Mouse (Mus musculus) hindbrain, embryonic 16.5 days (tissue): ENCODE data around the gene Sox21. TPM values are rescaled to one million over a fixed set of nuclear protein-coding genes. Genes with fewer than 3 reads are reported as not detected.

Experiments used
- ATAC-seq: fragments of 200-750 bp; cut with Nextera tagmentation; 2 replicates; pipeline ENCODE4 v1.8.0; 2017; ENCODE audit warnings: moderate TSS enrichment, moderate library complexity
- H3K27ac ChIP-seq: fragments of 300-500 bp; sonication (generic); 2 replicates; pipeline ENCODE4 v1.5.1; 2014; ENCODE audit warnings: low read depth, mild to moderate bottlenecking, control low read depth, low read length, moderate library complexity
- H3K27me3 ChIP-seq: fragments of 300-500 bp; sonication (generic); replicated peaks from 2 replicates; pipeline ENCODE4 v1.6.1; 2014; ENCODE audit warnings: low read length; ENCODE audit not compliant: control insufficient read depth, insufficient read depth
- H3K36me3 ChIP-seq: fragments of 300-500 bp; sonication (generic); 2 replicates; pipeline ENCODE4 v1.6.1; 2014; ENCODE audit warnings: mild to moderate bottlenecking, low read length, moderate library complexity, mixed read lengths; ENCODE audit not compliant: control insufficient read depth, insufficient read depth
- H3K4me1 ChIP-seq: fragments of 300-500 bp; sonication (generic); 2 replicates; pipeline ENCODE4 v1.6.1; 2014; ENCODE audit warnings: low read depth, low read length; ENCODE audit not compliant: control insufficient read depth, insufficient read depth
- H3K4me2 ChIP-seq: fragments of 300-500 bp; sonication (generic); 2 replicates; pipeline ENCODE4 v1.6.1; 2014; ENCODE audit warnings: mild to moderate bottlenecking, low read length, control low read depth, moderate library complexity
- H3K4me3 ChIP-seq: fragments of 300-500 bp; sonication (generic); 2 replicates; pipeline ENCODE4 v1.5.1; 2014; ENCODE audit warnings: mild to moderate bottlenecking, low read length, control low read depth, moderate library complexity
- H3K9ac ChIP-seq: fragments of 300-500 bp; sonication (generic); 2 replicates; pipeline ENCODE4 v1.6.1; 2014; ENCODE audit warnings: low read depth, mild to moderate bottlenecking, control low read depth, low read length, moderate library complexity
- H3K9me3 ChIP-seq: fragments of 300-500 bp; sonication (generic); 2 replicates; pipeline ENCODE4 v1.6.1; 2014; ENCODE audit warnings: mild to moderate bottlenecking, low read length, moderate library complexity; ENCODE audit not compliant: control insufficient read depth
- WGBS: fragments of 180-500 bp; shearing (Covaris S2); extraction: QIAGEN DNeasy Blood & Tissue Kit; methylation state at CpG from one replicate; pipeline ENCODE4 v1.1.7; 2014; 5-methylcytosine and 5-hydroxymethylcytosine counted together
- polyA plus RNA-seq: library from polyadenylated mRNA; unstranded; fragments of >200 nt; fragmentation: Nextera tagmentation; extraction: Ambion mirVana; gene quantifications from 2 replicates; pipeline ENCODE4 v1.2.1, GENCODE M21; 2015

Gene Sox21
- polyA plus RNA-seq, 1 experiment from 2014 or later, result 2.2 TPM

DNA sequence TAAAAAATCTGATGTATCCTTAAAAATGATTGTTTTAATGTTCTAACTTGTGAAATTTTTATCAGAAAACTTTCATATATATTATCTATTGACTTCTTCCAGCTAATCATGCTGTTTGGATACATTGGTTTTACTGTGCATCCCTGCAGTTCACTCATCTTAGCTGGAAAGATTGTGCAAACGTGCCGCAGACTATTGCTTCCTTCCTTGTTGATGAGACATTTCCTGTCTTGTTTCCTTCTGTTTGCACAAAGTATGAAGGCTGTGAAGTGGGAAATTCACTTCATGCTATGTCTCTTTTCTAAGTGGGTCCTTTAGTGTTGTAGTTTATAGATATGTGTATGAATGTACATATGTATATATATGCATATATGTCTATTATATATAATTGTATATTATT is 4.6 kb upstream of the Sox21 start:
- H3K36me3 ChIP-seq, result no peaks in the 10 kb centered on the region; the same call in 1 of the 2 replicates
- H3K4me1 ChIP-seq, result peaks cover 8% of the 10 kb centered on the region
- peaks cover 18% of the 10 kb centered on the region for H3K9me3 ChIP-seq
- H3K27ac ChIP-seq, result no peak overlapping the region
- no peak overlapping the region for H3K4me3 ChIP-seq
- H3K27me3 ChIP-seq, result peaks cover 9% of the 10 kb centered on the region
- H3K4me2 ChIP-seq, result no peak overlapping the region
- ATAC-seq, result no peak
- no peak overlapping the region for H3K9ac ChIP-seq
- WGBS, result 85% methylated on average over 2 of the region's 2 CpGs

GRCm38 (mm10) chr14:118239351-118239750 is 2.5 kb upstream of the Sox21 start:
- no peak for ATAC-seq
- Histone ChIP-seq H3K4me2 (no peak overlapping the region), H3K36me3 (no peaks in the 10 kb centered on the region; the same call in 1 of the 2 replicates), H3K4me3 (no peak overlapping the region), H3K9ac (no peak overlapping the region), H3K9me3 (peaks cover 16% of the 10 kb centered on the region), H3K27ac (no peak overlapping the region), H3K4me1 (peaks cover 22% of the 10 kb centered on the region), H3K27me3 (peaks cover 11% of the 10 kb centered on the region)
- WGBS, result 17% methylated on average over 7 of the region's 8 CpGs

DNA sequence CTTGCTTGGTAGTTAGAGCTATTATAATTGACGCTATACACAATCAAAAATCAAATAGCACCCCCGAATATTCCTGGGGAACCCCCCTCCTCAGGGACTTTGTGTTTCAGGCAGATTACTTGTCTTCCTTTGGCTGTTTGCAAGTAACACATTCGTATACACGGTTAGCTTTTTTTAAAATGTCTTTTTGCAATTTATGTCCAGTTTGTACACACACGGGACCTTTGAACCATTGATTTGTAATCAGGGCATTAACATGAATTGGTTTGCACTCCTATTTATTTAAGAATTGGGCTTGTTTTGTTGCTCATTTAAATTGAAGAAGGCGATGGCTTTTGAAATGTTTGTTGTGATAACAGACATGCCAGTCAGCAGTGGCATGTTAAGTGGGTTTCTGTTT is 956 bp upstream of the Sox21 start:
- no peak overlapping the region for H3K27ac ChIP-seq
- peak overlapping the region; percentile 31 for H3K4me2 ChIP-seq
- ATAC-seq, result no peak
- H3K27me3 ChIP-seq, result peaks cover 13% of the 10 kb centered on the region
- peak overlapping the region; percentile 51 for H3K4me3 ChIP-seq
- WGBS, result 8% methylated on average over 6 of the region's 6 CpGs
- peaks cover 22% of the 10 kb centered on the region for H3K4me1 ChIP-seq
- 0 out of 2 replicates have a peak, but pooled peaks cover 2% of the 10 kb centered on the region for H3K9me3 ChIP-seq
- H3K36me3 ChIP-seq, result no peaks in the 10 kb centered on the region
- no peak overlapping the region for H3K9ac ChIP-seq

GRCm38 (mm10) chr14:118235973-118236885 is 601 bp downstream of the Sox21 start:
- H3K27me3 ChIP-seq, result peaks cover 19% of the 10 kb centered on the region
- peak overlapping the region; percentile 87 for H3K4me2 ChIP-seq
- H3K36me3 ChIP-seq, result no peaks in the 10 kb centered on the region
- peak overlapping the region; percentile 75 for H3K27ac ChIP-seq
- WGBS, result under 1% methylated on average over 64 of the region's 73 CpGs
- H3K4me3 ChIP-seq, result peak overlapping the region; percentile 51
- peak; percentile 63 for ATAC-seq
- H3K9me3 ChIP-seq, result no peaks in the 10 kb centered on the region
- peaks cover 22% of the 10 kb centered on the region for H3K4me1 ChIP-seq
- peak overlapping the region; percentile 59 for H3K9ac ChIP-seq

DNA sequence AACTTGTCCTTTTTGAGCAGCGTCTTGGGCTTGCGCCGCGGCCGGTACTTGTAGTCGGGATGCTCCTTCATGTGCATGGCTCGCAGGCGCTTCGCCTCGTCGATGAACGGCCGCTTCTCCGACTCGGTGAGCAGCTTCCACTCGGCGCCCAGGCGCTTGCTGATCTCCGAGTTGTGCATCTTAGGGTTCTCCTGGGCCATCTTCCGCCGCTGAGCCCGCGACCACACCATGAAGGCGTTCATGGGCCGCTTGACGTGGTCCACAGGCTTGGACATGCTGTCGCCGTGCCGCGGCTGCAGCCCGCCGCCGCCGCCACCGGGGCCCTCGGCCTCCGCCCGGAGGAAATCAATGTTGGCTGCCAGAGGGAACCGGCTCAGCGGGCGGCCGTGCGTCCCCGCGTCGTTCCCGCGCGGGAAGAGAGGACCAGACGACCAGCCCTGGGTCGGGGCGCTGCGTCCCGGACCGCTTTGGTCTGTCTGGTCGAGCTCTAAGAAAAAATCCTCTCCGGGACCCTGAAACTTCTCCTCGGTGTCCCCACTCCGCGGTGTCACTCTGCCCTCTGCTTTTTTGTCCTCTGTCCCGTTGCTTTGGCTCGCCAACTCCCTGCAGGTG is 1.4 kb downstream of the Sox21 start:
- Histone ChIP-seq H3K9ac (peak overlapping the region; percentile 59), H3K4me3 (peak overlapping the region; percentile 51), H3K4me2 (peak overlapping the region; percentile 87), H3K27ac (peak overlapping the region; percentile 75), H3K27me3 (peaks cover 22% of the 10 kb centered on the region), H3K9me3 (no peaks in the 10 kb centered on the region), H3K4me1 (peaks cover 24% of the 10 kb centered on the region), H3K36me3 (no peaks in the 10 kb centered on the region)
- ATAC-seq, result no peak
- WGBS, result under 1% methylated on average over 56 of the region's 62 CpGs

DNA sequence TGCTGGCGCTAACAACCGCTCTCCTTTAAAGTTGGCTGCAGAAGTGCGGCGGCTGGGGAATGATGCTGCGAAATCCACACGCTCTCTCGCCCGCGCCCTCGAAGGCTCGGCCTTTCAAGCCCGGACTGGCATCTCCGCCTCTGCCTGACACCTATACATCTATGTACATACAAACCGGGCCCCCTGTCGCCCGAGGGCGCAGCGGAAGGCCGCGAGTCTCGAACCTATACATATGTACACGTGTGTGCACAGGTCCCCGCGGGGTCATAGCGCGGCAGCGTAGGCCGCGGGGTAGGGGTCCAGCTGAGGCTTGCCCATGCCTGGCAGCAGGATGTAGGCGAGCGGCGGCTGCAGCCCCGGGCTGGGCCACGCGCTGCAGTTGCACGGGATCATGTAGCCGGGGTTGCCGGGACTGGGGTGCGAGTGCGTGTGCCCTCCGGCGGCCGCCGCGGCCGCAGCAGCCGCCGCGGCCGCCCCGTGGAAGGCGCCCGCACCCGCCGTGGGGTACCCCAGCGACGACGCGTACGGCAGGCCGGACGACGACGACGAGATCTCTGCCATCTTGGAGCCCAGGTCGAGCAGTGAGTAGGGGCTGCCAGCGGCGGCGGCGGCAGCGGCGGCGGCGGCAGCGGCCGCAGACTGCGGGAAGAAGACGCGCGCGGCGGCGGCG is 2.2 kb downstream of the Sox21 start:
- under 1% methylated on average over 78 of the region's 84 CpGs for WGBS
- H3K4me1 ChIP-seq, result peaks cover 24% of the 10 kb centered on the region
- H3K9me3 ChIP-seq, result no peaks in the 10 kb centered on the region
- no peaks in the 10 kb centered on the region for H3K36me3 ChIP-seq
- peak overlapping the region; percentile 75; the same call in 1 of the 2 replicates for H3K27ac ChIP-seq
- peak overlapping the region; percentile 87 for H3K4me2 ChIP-seq
- ATAC-seq, result no peak
- H3K9ac ChIP-seq, result peak overlapping the region; percentile 59
- peak overlapping the region; percentile 51 for H3K4me3 ChIP-seq
- peaks cover 24% of the 10 kb centered on the region for H3K27me3 ChIP-seq

DNA sequence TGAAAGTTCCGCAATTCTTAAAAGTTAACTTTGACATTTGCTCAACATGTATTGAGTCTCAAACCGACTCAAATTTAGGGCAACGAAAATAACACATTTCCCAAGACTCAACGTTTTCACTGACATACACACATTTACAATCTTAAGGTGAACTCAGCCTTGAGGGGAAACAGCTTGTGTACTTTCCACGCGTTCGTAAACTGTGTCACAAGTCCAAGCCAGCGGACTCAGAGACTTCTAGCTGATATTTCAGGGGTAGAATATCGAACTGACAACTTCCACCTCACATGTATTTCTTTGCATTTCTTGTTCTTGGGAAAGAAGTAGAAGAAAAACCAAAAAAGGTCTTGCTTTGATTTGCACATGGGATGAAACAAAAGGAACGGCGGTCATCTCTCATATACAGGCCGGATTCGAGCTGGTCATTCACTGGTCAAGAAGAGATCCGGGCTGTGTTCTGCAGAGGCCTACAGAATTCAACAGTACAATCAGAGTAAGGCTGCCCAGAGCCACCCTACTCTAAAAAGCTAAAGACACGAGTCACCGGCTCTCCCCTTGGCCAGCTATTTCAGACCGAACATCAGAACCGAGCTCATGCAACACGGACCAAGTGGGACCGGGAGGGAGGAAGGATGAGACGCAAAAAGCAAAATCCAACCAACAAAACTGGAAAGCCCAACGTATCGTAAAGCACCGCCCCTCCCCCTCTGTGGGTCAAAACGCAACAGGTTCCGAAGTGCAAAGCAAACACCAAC is 2.9 kb downstream of the Sox21 start:
- Histone ChIP-seq H3K4me2 (peak overlapping the region; percentile 87), H3K27ac (no peak overlapping the region; the same call in 1 of the 2 replicates), H3K9me3 (no peaks in the 10 kb centered on the region), H3K4me3 (peak overlapping the region; percentile 51), H3K9ac (peak overlapping the region; percentile 59), H3K27me3 (peaks cover 18% of the 10 kb centered on the region), H3K4me1 (peaks cover 24% of the 10 kb centered on the region), H3K36me3 (no peaks in the 10 kb centered on the region)
- 4% methylated on average over 26 of the region's 26 CpGs for WGBS
- ATAC-seq, result no peak

- peak overlapping the region; percentile 16 for H3K4me2 ChIP-seq
- peaks cover 22% of the 10 kb centered on the region for H3K27me3 ChIP-seq
- 2% methylated on average over 8 of the region's 8 CpGs for WGBS
- ATAC-seq, result no peak
- H3K4me3 ChIP-seq, result peak overlapping the region; percentile 5; the same call in 1 of the 2 replicates
- H3K9ac ChIP-seq, result no peak overlapping the region
- H3K36me3 ChIP-seq, result no peaks in the 10 kb centered on the region
- H3K4me1 ChIP-seq, result peaks cover 24% of the 10 kb centered on the region
- no peak overlapping the region for H3K27ac ChIP-seq
- no peaks in the 10 kb centered on the region for H3K9me3 ChIP-seq
Measured at GRCm38 (mm10) chr14:118232381-118232970, 4.4 kb downstream of the Sox21 start.
